Mouse (Mus musculus) CD8-positive naive resting alpha-beta T cell, adult 2 months (primary cell): Measurements from ENCODE around the gene Srpk2.
A peak's percentile ranks its signal among the peaks of the same experiment; 100 is the strongest.
"Not testable (repeated sequence)": the region's sequence is repeated elsewhere in the genome, so short reads cannot be mapped to it uniquely, and the experiment has no call there.

Experiments used
- DNase-seq, 2 experiments: peaks; one replicate each; pipeline ENCODE4 v3.0.0; 2022; ENCODE audit warnings: low read depth in 2 of 2, low spot score in 2 of 2

The Srpk2 gene

GRCm38 (mm10) chr5:23568188-23568587 lies 116.2 kb downstream of the Srpk2 start:
- DNase-seq, result no peak

- DNase-seq, result no peak
Observed at GRCm38 (mm10) chr5:23566382-23566781, 118.0 kb downstream of the Srpk2 start.

GRCm38 (mm10) chr5:23562278-23563060 lies 121.9 kb downstream of the Srpk2 start:
- DNase-seq, result no peak

- no peak for DNase-seq
Observed at GRCm38 (mm10) chr5:23561227-23561626, 123.2 kb downstream of the Srpk2 start.

- DNase-seq, result no peak
Observed at GRCm38 (mm10) chr5:23560171-23560570, 124.2 kb downstream of the Srpk2 start.

GRCm38 (mm10) chr5:23556007-23556770 lies 128.2 kb downstream of the Srpk2 start:
- DNase-seq, result no peak

- DNase-seq, result not testable (repeated sequence)
Observed at GRCm38 (mm10) chr5:23553338-23553737, 131.1 kb downstream of the Srpk2 start.

GRCm38 (mm10) chr5:23551687-23552086 lies 132.7 kb downstream of the Srpk2 start:
- no peak for DNase-seq

- no peak for DNase-seq
Observed at GRCm38 (mm10) chr5:23535692-23536091, 148.7 kb downstream of the Srpk2 start.

GRCm38 (mm10) chr5:23531541-23532096 lies 152.8 kb downstream of the Srpk2 start:
- no peak for DNase-seq

- DNase-seq, result no peak
Observed at GRCm38 (mm10) chr5:23531100-23531499, 153.3 kb downstream of the Srpk2 start.

- DNase-seq, result peak; percentile 22 to 24
Observed at GRCm38 (mm10) chr5:23524621-23525020, 159.8 kb downstream of the Srpk2 start.

GRCm38 (mm10) chr5:23523936-23524335 lies 160.5 kb downstream of the Srpk2 start:
- DNase-seq, result no peak

- DNase-seq, result no peak
Observed at GRCm38 (mm10) chr5:23521645-23522044, 162.8 kb downstream of the Srpk2 start.

GRCm38 (mm10) chr5:23519679-23520078 lies 164.7 kb downstream of the Srpk2 start:
- DNase-seq, result no peak

- no peak for DNase-seq
Observed at GRCm38 (mm10) chr5:23518673-23519072, 165.7 kb downstream of the Srpk2 start.

GRCm38 (mm10) chr5:23517839-23518238 lies 166.6 kb downstream of the Srpk2 start:
- no peak for DNase-seq

- no peak for DNase-seq
Observed at GRCm38 (mm10) chr5:23516962-23517361, 167.5 kb downstream of the Srpk2 start.

GRCm38 (mm10) chr5:23515038-23515437 lies 169.4 kb downstream of the Srpk2 start:
- DNase-seq, result no peak

GRCm38 (mm10) chr5:23513468-23513867 lies 170.9 kb downstream of the Srpk2 start:
- no peak for DNase-seq

- no peak for DNase-seq
Observed at GRCm38 (mm10) chr5:23512556-23512955, 171.9 kb downstream of the Srpk2 start.

GRCm38 (mm10) chr5:23511456-23511855 lies 173.0 kb downstream of the Srpk2 start:
- DNase-seq, result no peak
